11 mouse cellular contexts compared by ENCODE assay signal in genomic region chr11:63125832-63126456, GRCm38 (mm10). TPM values are rescaled to one million over a fixed set of nuclear protein-coding genes. Genes with fewer than 3 reads are reported as not detected.
DNase-seq lines count a peak whose midpoint lies in the region; ATAC-seq and TF ChIP-seq lines count a peak whose summit lies in the region.
"Had no signal": no experiment of that assay in that cellular context is flagged by ENCODE, and none has a peak within 500 bp of the region (broad histone marks: within the 10 kb centered on the region; RNA-seq: fewer than 3 reads in every experiment).

No protein-coding gene starts in this region.

- peaks cover 10% of the 10 kb centered on the region for H3K27me3 ChIP-seq in intestine, embryonic 14.5 days (replicated peaks; ENCODE audit: control insufficient read depth, insufficient read depth, low read length)
- peaks cover 5% of the 10 kb centered on the region for H3K27me3 ChIP-seq in intestine, postnatal 0 days (replicated peaks; ENCODE audit: control insufficient read depth, insufficient read depth, low read length)
- H3K27me3 ChIP-seq in intestine, embryonic 16.5 days (replicated peaks; ENCODE audit: control insufficient read depth, insufficient read depth, low read length): peaks cover 5% of the 10 kb centered on the region
- peaks cover 33% of the 10 kb centered on the region for H3K27me3 ChIP-seq in forebrain, embryonic 13.5 days

- H3K36me3 ChIP-seq in intestine, embryonic 14.5 days (ENCODE audit: control insufficient read depth, insufficient read depth, low read length): no peaks in the 10 kb centered on the region
- H3K36me3 ChIP-seq in intestine, postnatal 0 days (ENCODE audit: control insufficient read depth, insufficient read depth): no peaks in the 10 kb centered on the region
- H3K36me3 ChIP-seq in intestine, embryonic 16.5 days (ENCODE audit: control insufficient read depth, insufficient read depth, low read length): no peaks in the 10 kb centered on the region
- no peaks in the 10 kb centered on the region for H3K36me3 ChIP-seq in forebrain, embryonic 13.5 days (ENCODE audit: poor library complexity, severe bottlenecking)

- peak overlapping the region; percentile 19; the same call in 1 of the 2 replicates for H3K27ac ChIP-seq in intestine, embryonic 14.5 days (ENCODE audit: low read depth)
- no peak overlapping the region for H3K27ac ChIP-seq in intestine, postnatal 0 days (ENCODE audit: low read depth, low read length)
- H3K27ac ChIP-seq in intestine, embryonic 16.5 days (ENCODE audit: low read length): peak overlapping the region; percentile 45
- H3K27ac ChIP-seq in forebrain, embryonic 13.5 days: no peak overlapping the region
- H3K27ac ChIP-seq: liver, embryonic 14.5 days had no signal

- H3K4me2 ChIP-seq in intestine, embryonic 14.5 days (ENCODE audit: low read length): no peak overlapping the region
- H3K4me2 ChIP-seq in intestine, postnatal 0 days (replicated peaks; ENCODE audit: low read depth): no peak overlapping the region
- H3K4me2 ChIP-seq in intestine, embryonic 16.5 days (ENCODE audit: low read depth, low read length): no peak overlapping the region
- no peak overlapping the region for H3K4me2 ChIP-seq in forebrain, embryonic 13.5 days

- 41% methylated on average over 5 of the region's 5 CpGs for WGBS in intestine, embryonic 14.5 days
- 64% methylated on average over 5 of the region's 5 CpGs for WGBS in intestine, postnatal 0 days
- WGBS in intestine, embryonic 16.5 days: 47% methylated on average over 5 of the region's 5 CpGs
- 77% methylated on average over 5 of the region's 5 CpGs for WGBS in forebrain, embryonic 13.5 days

- H3K9ac ChIP-seq in intestine, embryonic 14.5 days (ENCODE audit: low read length): no peak overlapping the region
- no peak overlapping the region for H3K9ac ChIP-seq in intestine, postnatal 0 days (ENCODE audit: low read depth, low read length)
- no peak overlapping the region for H3K9ac ChIP-seq in intestine, embryonic 16.5 days (ENCODE audit: low read depth, low read length)
- no peak overlapping the region for H3K9ac ChIP-seq in forebrain, embryonic 13.5 days
- H3K9ac ChIP-seq: liver, embryonic 14.5 days had no signal

- DNase-seq in intestine, embryonic 14.5 days (ENCODE audit: low spot score): peak; percentile 73
- DNase-seq in NIH3T3 (ENCODE audit: low read depth): peak; percentile 64
- DNase-seq in heart, adult 18-20 months: peak; percentile 66 to 78

- H3K9me3 ChIP-seq in intestine, embryonic 14.5 days (ENCODE audit: control insufficient read depth, low read length): no peaks in the 10 kb centered on the region
- no peaks in the 10 kb centered on the region for H3K9me3 ChIP-seq in intestine, postnatal 0 days (ENCODE audit: control insufficient read depth)
- H3K9me3 ChIP-seq in intestine, embryonic 16.5 days (ENCODE audit: control insufficient read depth, low read length): no peaks in the 10 kb centered on the region
- no peaks in the 10 kb centered on the region for H3K9me3 ChIP-seq in forebrain, embryonic 13.5 days (replicated peaks)

- no peak overlapping the region for H3K4me3 ChIP-seq in intestine, embryonic 14.5 days (ENCODE audit: low read depth, low read length)
- no peak overlapping the region for H3K4me3 ChIP-seq in intestine, postnatal 0 days (ENCODE audit: low read depth, low read length)
- no peak overlapping the region for H3K4me3 ChIP-seq in intestine, embryonic 16.5 days (ENCODE audit: low read length)
- no peak overlapping the region for H3K4me3 ChIP-seq in forebrain, embryonic 13.5 days

- TF ChIP-seq CTCF in intestine, postnatal 0 days (IDR thresholded peaks at IDR 0.05; ENCODE audit: low read depth): no peak

- H3K4me1 ChIP-seq in intestine, embryonic 14.5 days (replicated peaks; ENCODE audit: control insufficient read depth, insufficient read depth, low read length): peaks cover 11% of the 10 kb centered on the region
- peaks cover 10% of the 10 kb centered on the region; the same call in 1 of the 2 replicates for H3K4me1 ChIP-seq in intestine, postnatal 0 days (replicated peaks; ENCODE audit: control insufficient read depth, insufficient read depth, low read length)
- H3K4me1 ChIP-seq in intestine, embryonic 16.5 days (ENCODE audit: control insufficient read depth, insufficient read depth, low read length): peaks cover 32% of the 10 kb centered on the region
- H3K4me1 ChIP-seq in forebrain, embryonic 13.5 days: peaks cover 6% of the 10 kb centered on the region; the same call in 1 of the 2 replicates

- ATAC-seq in intestine, embryonic 14.5 days (replicated peaks; ENCODE audit: low FRiP score, low TSS enrichment, low read depth): peak; percentile 57
- ATAC-seq in intestine, postnatal 0 days: no peak
- ATAC-seq in intestine, embryonic 16.5 days: peak; percentile 59
- ATAC-seq in forebrain, embryonic 13.5 days: no peak
- no peak for ATAC-seq in frontal cortex, adult (ENCODE audit: low TSS enrichment)
- no peak for ATAC-seq in erythroid progenitor cell, adult 5-6 weeks (replicated peaks; ENCODE audit: low FRiP score, poor library complexity, severe bottlenecking)
- ATAC-seq: midbrain, embryonic 16.5 days had no signal

RNA-seq across cellular contexts. Expression of gene Pmp22, which starts 2.8 kb away (rescaled TPM):
- polyA plus RNA-seq in intestine, embryonic 14.5 days (2014; fragmentation: Nextera tagmentation; extraction: Ambion mirVana): 120 and 133 TPM in 2 replicates
- 49.1 and 54.0 TPM in 2 replicates for polyA plus RNA-seq in intestine, postnatal 0 days (2015; fragmentation: Nextera tagmentation; extraction: Ambion mirVana)
- 10 to 100 TPM; 37.4 to 40.8 TPM for total RNA-seq in heart, adult 18-20 months (2021)
- polyA plus RNA-seq in intestine, embryonic 16.5 days (2015; fragmentation: Nextera tagmentation; extraction: Ambion mirVana): 110 and 113 TPM in 2 replicates
- polyA plus RNA-seq in forebrain, embryonic 13.5 days (2015; fragmentation: Nextera tagmentation; extraction: Ambion mirVana): 12.1 and 12.7 TPM in 2 replicates
- total RNA-seq in erythroid progenitor cell, adult 5-6 weeks (2015; ENCODE audit: low replicate concordance): 1.7 and 1.8 TPM in 2 replicates
- 1.2 TPM in 1 of 2 replicates, not detected in the other for total RNA-seq in erythroid progenitor cell, adult 5-6 weeks (2017; ENCODE audit: low replicate concordance)
- total RNA-seq: hematopoietic stem cell, adult 5-6 weeks had no signal

Comparison
In these comparisons a context has a peak if more than half of its experiments do, and no peak if none do; other contexts are left out.
1. ATAC-seq: peak in intestine, embryonic 14.5 days (single experiment) and intestine, embryonic 16.5 days (single experiment); none in intestine, postnatal 0 days (single experiment), forebrain, embryonic 13.5 days (single experiment), frontal cortex, adult (single experiment) and erythroid progenitor cell, adult 5-6 weeks (single experiment).
2. H3K27ac ChIP-seq: peak in intestine, embryonic 14.5 days (single experiment) and intestine, embryonic 16.5 days (single experiment); none in intestine, postnatal 0 days (single experiment) and forebrain, embryonic 13.5 days (single experiment).
3. Peak in every context shown above with its lines, with median percentiles within 50 percentile points of each other: DNase-seq.